24 mouse cellular contexts compared by ENCODE assay signal in genomic region chr19:53152451-53152850, GRCm38 (mm10). TPM values are rescaled to one million over a fixed set of nuclear protein-coding genes. Genes with fewer than 3 reads are reported as not detected.
DNase-seq lines count a peak whose midpoint lies in the region; ATAC-seq and TF ChIP-seq lines count a peak whose summit lies in the region.
"Had no signal": no experiment of that assay in that cellular context is flagged by ENCODE, and none has a peak within 500 bp of the region (broad histone marks: within the 10 kb centered on the region; RNA-seq: fewer than 3 reads in every experiment).

No protein-coding gene starts in this region.

- 54% methylated on average over 4 of the region's 4 CpGs for WGBS in heart, embryonic 13.5 days
- 70% methylated on average over 4 of the region's 4 CpGs for WGBS in intestine, postnatal 0 days
- WGBS in intestine, embryonic 15.5 days, result 85% methylated on average over 4 of the region's 4 CpGs

- no peaks in the 10 kb centered on the region for H3K36me3 ChIP-seq in heart, embryonic 13.5 days
- H3K36me3 ChIP-seq in intestine, postnatal 0 days (ENCODE audit: control insufficient read depth, insufficient read depth), result no peaks in the 10 kb centered on the region
- H3K36me3 ChIP-seq in intestine, embryonic 15.5 days, result no peaks in the 10 kb centered on the region
- H3K36me3 ChIP-seq: embryonic facial prominence, embryonic 13.5 days; forebrain, embryonic 10.5 days; forebrain, embryonic 15.5 days; hindbrain, embryonic 13.5 days; limb, embryonic 12.5 days; liver, embryonic 15.5 days had no signal

- no peaks in the 10 kb centered on the region for H3K9me3 ChIP-seq in heart, embryonic 13.5 days
- H3K9me3 ChIP-seq in intestine, postnatal 0 days (ENCODE audit: control insufficient read depth), result no peaks in the 10 kb centered on the region
- H3K9me3 ChIP-seq in intestine, embryonic 15.5 days, result no peaks in the 10 kb centered on the region
- H3K9me3 ChIP-seq: embryonic facial prominence, embryonic 13.5 days; forebrain, embryonic 10.5 days; forebrain, embryonic 15.5 days; hindbrain, embryonic 13.5 days; limb, embryonic 12.5 days; liver, embryonic 15.5 days had no signal

- H3K27me3 ChIP-seq in heart, embryonic 13.5 days (replicated peaks), result no peaks in the 10 kb centered on the region
- H3K27me3 ChIP-seq in intestine, postnatal 0 days (replicated peaks; ENCODE audit: control insufficient read depth, insufficient read depth, low read length), result no peaks in the 10 kb centered on the region
- no peaks in the 10 kb centered on the region for H3K27me3 ChIP-seq in intestine, embryonic 15.5 days (replicated peaks)
- H3K27me3 ChIP-seq: embryonic facial prominence, embryonic 13.5 days; forebrain, embryonic 15.5 days; hindbrain, embryonic 13.5 days; limb, embryonic 12.5 days; liver, embryonic 15.5 days had no signal

- peak overlapping the region; percentile 76 for H3K27ac ChIP-seq in heart, embryonic 13.5 days (replicated peaks)
- H3K27ac ChIP-seq in intestine, postnatal 0 days (ENCODE audit: low read depth, low read length), result peak overlapping the region; percentile 24; the same call in 1 of the 2 replicates
- H3K27ac ChIP-seq in intestine, embryonic 15.5 days, result no peak overlapping the region
- H3K27ac ChIP-seq: embryonic facial prominence, embryonic 13.5 days; forebrain, embryonic 10.5 days; forebrain, embryonic 15.5 days; gastrocnemius, adult 2 months; hindbrain, embryonic 13.5 days; left cerebral cortex, adult 2 months; limb, embryonic 12.5 days; liver, embryonic 15.5 days had no signal

- peak overlapping the region; percentile 16; the same call in 1 of the 2 replicates for H3K4me2 ChIP-seq in heart, embryonic 13.5 days
- H3K4me2 ChIP-seq in intestine, postnatal 0 days (replicated peaks; ENCODE audit: low read depth), result no peak overlapping the region
- H3K4me2 ChIP-seq in intestine, embryonic 15.5 days (replicated peaks), result no peak overlapping the region
- H3K4me2 ChIP-seq: embryonic facial prominence, embryonic 13.5 days; forebrain, embryonic 15.5 days; hindbrain, embryonic 13.5 days; limb, embryonic 12.5 days; liver, embryonic 15.5 days had no signal

- no peak for DNase-seq in heart, adult 18-20 months
- DNase-seq in lung, postnatal 10 days, result peak; percentile 28
- DNase-seq in lung, adult 18-20 months, result no peak
- DNase-seq in cerebellum, postnatal 10 days, result no peak
- DNase-seq: adrenal gland, postnatal 14 days; cerebellum, adult 11-12 months; cerebellum, adult 9-11 months; gastrocnemius, adult 2 months; gastrocnemius, postnatal 36 days; kidney, adult 11 months; kidney, postnatal 14 days; midbrain, embryonic 14.5 days; thymus, postnatal 4 days had no signal

- no peak for ATAC-seq in heart, embryonic 13.5 days (ENCODE audit: extremely low read depth, insufficient number of reproducible peaks, low FRiP score, low TSS enrichment)
- no peak for ATAC-seq in intestine, postnatal 0 days
- ATAC-seq in intestine, embryonic 15.5 days, result no peak
- ATAC-seq: CD4-positive, CD25-positive, alpha-beta regulatory T cell, adult 4 months; forebrain, embryonic 15.5 days had no signal

- H3K4me1 ChIP-seq in heart, embryonic 13.5 days, result peaks cover 89% of the 10 kb centered on the region
- no peaks in the 10 kb centered on the region for H3K4me1 ChIP-seq in intestine, postnatal 0 days (replicated peaks; ENCODE audit: control insufficient read depth, insufficient read depth, low read length)
- 0 out of 2 replicates have a peak, but pooled peaks cover 3% of the 10 kb centered on the region for H3K4me1 ChIP-seq in intestine, embryonic 15.5 days (replicated peaks)
- H3K4me1 ChIP-seq: forebrain, embryonic 15.5 days; hindbrain, embryonic 13.5 days had no signal

- TF ChIP-seq CTCF in intestine, postnatal 0 days (IDR thresholded peaks at IDR 0.05; ENCODE audit: low read depth), result no peak

- H3K4me3 ChIP-seq in heart, embryonic 13.5 days, result no peak overlapping the region
- H3K4me3 ChIP-seq in intestine, postnatal 0 days (ENCODE audit: low read depth, low read length), result no peak overlapping the region
- H3K4me3 ChIP-seq in intestine, embryonic 15.5 days (replicated peaks), result no peak overlapping the region
- H3K4me3 ChIP-seq: embryonic facial prominence, embryonic 13.5 days; forebrain, embryonic 10.5 days; forebrain, embryonic 15.5 days; gastrocnemius, adult 2 months; hindbrain, embryonic 13.5 days; left cerebral cortex, adult 2 months; limb, embryonic 12.5 days; liver, embryonic 15.5 days had no signal

- peak overlapping the region; percentile 33; the same call in 1 of the 2 replicates for H3K9ac ChIP-seq in heart, embryonic 13.5 days
- no peak overlapping the region for H3K9ac ChIP-seq in intestine, postnatal 0 days (ENCODE audit: low read depth, low read length)
- H3K9ac ChIP-seq in intestine, embryonic 15.5 days, result no peak overlapping the region
- H3K9ac ChIP-seq: embryonic facial prominence, embryonic 13.5 days; forebrain, embryonic 15.5 days; hindbrain, embryonic 13.5 days; limb, embryonic 12.5 days; liver, embryonic 15.5 days had no signal

RNA-seq across cellular contexts. Expression of gene Add3, which starts 12.2 kb away (rescaled TPM):
- 120 and 121 TPM in 2 replicates for polyA plus RNA-seq in heart, embryonic 13.5 days (2015; fragmentation: Nextera tagmentation; extraction: Ambion mirVana)
- 10 to 100 TPM; 44.3 to 52.5 TPM for total RNA-seq in heart, adult 18-20 months (2021)
- 46.8 and 50.9 TPM in 2 replicates for polyA plus RNA-seq in intestine, postnatal 0 days (2015; fragmentation: Nextera tagmentation; extraction: Ambion mirVana)
- polyA plus RNA-seq in intestine, embryonic 15.5 days (2015; fragmentation: Nextera tagmentation; extraction: Ambion mirVana), result 119 and 133 TPM in 2 replicates
